Mouse (Mus musculus): ENCODE measurements around the gene Triap1. TPM values are rescaled to one million over a fixed set of nuclear protein-coding genes. Genes with fewer than 3 reads are reported as not detected.
A peak's percentile ranks its signal among the peaks of the same experiment; 100 is the strongest.
"Not testable (repeated sequence)": the region's sequence is repeated elsewhere in the genome, so short reads cannot be mapped to it uniquely, and the experiment has no call there.

Triap1 gene
- 43.8 and 45.9 TPM in 2 replicates for polyA plus RNA-seq (2016; fragmentation: Nextera tagmentation; extraction: Ambion mirVana)

DNA sequence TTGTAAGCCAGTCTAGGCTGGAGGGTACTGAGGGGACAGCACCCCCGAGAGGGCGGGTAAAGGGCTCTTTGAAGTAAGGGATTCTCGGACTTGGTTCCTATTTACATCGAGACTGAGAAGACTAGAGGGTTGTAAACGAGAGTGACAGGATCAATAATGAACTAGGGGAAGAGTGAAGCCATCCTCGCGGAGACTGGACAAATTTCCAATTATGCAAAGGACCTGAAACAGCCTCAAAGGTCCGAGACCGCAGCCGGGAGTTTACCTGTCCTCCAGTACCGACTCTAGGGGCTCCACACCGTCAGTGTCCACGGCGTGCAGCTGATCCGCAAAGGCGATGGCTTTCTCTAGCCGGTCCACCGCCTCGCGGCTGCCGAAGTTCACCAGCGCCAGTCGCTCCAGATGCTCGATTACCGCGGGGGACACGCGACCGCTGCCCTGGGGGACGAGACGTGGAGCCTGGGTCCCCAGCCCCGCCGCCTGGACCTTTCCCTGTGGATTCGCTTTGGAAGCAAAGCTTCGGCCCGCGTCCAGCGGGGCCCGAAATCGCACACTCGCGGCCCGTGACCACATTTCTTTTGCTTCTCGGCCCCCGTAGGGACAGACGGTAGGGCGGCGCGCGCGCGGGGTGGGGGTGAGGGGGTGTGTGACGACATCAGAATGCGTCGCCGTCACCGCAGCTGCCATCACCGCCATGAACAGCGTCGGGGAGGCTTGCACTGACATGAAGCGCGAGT, at the start of gene Triap1, which contains the start of gene Gatc:
Gene Triap1 (plus strand): TSS at position 649 of the 737 bp plus-strand sequence.
Gene Gatc (minus strand): TSS at position 602 of the 737 bp plus-strand sequence.
- peaks cover 48% of the 10 kb centered on the region for H3K4me1 ChIP-seq
- ATAC-seq = peak; percentile 90
- H3K4me3 ChIP-seq = peak within 1 kb of the TSS; percentile 91
- no peaks in the 10 kb centered on the region for H3K27me3 ChIP-seq (replicated peaks)
- peaks cover 66% of the 10 kb centered on the region for H3K36me3 ChIP-seq
- peak within 1 kb of the TSS; percentile 85 for H3K4me2 ChIP-seq
- no peaks in the 10 kb centered on the region for H3K9me3 ChIP-seq (replicated peaks)
- H3K27ac ChIP-seq = peak within 1 kb of the TSS; percentile 91
- peak within 1 kb of the TSS; percentile 93 for H3K9ac ChIP-seq
- WGBS (ENCODE audit: insufficient replicate concordance) = under 1% methylated on average over 62 of the region's 62 CpGs

DNA sequence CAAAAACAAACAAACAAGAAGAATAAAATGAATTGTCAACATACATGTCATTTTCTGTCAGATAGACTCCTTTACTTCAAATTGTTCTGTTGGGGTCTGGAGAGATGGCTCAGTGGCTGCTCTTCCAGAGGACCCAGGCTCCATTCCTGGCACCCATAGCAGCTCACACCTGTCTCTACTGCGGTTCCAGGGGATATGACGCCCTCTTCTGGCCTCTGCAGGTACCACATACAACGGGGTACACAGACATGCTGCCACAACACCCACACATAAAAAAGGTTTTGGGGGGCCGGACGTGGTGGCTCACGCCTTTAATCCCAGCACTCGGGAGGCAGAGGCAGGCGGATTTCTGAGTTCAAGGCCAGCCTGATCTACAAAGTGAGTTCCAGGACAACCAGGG, 46.9 kb upstream of the Triap1 start:
- H3K9me3 ChIP-seq (replicated peaks) = no peaks in the 10 kb centered on the region
- no peak for ATAC-seq
- peaks cover 94% of the 10 kb centered on the region for H3K36me3 ChIP-seq
- H3K4me1 ChIP-seq = peaks cover 40% of the 10 kb centered on the region
- no peak overlapping the region for H3K4me3 ChIP-seq
- no peak overlapping the region for H3K4me2 ChIP-seq
- no peak overlapping the region for H3K9ac ChIP-seq
- no peaks in the 10 kb centered on the region for H3K27me3 ChIP-seq (replicated peaks)
- no peak overlapping the region for H3K27ac ChIP-seq
- WGBS (ENCODE audit: insufficient replicate concordance) = 85% methylated on average over 8 of the region's 8 CpGs

DNA sequence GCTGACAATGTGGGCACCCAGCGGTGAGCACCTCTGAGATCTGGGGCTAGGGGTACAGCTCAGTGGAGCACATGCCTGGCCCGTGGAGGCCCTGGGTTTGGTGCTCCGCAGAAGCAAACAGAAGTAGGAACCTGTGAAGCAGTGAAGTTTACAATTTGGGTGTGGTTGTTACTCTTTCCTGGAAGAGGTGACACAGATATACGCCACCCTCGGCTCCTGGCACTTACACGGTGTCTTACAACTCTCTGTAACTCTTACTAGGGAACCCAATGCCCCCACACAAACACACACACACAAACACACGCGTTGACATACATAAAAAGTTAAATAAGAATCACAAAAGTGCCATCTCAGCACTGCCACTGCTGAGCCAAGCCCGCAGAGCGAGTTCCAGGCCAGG, 44.7 kb upstream of the Triap1 start:
- ATAC-seq = no peak
- H3K36me3 ChIP-seq = peaks cover 78% of the 10 kb centered on the region
- H3K4me3 ChIP-seq = peak overlapping the region; percentile 8; the same call in 1 of the 2 replicates
- H3K9ac ChIP-seq = peak overlapping the region; percentile 51
- peak overlapping the region; percentile 80 for H3K27ac ChIP-seq
- H3K27me3 ChIP-seq (replicated peaks) = no peaks in the 10 kb centered on the region
- peaks cover 50% of the 10 kb centered on the region for H3K4me1 ChIP-seq
- H3K4me2 ChIP-seq = peak overlapping the region; percentile 43
- 54% methylated on average over 10 of the region's 10 CpGs for WGBS (ENCODE audit: insufficient replicate concordance)
- no peaks in the 10 kb centered on the region for H3K9me3 ChIP-seq (replicated peaks)

DNA sequence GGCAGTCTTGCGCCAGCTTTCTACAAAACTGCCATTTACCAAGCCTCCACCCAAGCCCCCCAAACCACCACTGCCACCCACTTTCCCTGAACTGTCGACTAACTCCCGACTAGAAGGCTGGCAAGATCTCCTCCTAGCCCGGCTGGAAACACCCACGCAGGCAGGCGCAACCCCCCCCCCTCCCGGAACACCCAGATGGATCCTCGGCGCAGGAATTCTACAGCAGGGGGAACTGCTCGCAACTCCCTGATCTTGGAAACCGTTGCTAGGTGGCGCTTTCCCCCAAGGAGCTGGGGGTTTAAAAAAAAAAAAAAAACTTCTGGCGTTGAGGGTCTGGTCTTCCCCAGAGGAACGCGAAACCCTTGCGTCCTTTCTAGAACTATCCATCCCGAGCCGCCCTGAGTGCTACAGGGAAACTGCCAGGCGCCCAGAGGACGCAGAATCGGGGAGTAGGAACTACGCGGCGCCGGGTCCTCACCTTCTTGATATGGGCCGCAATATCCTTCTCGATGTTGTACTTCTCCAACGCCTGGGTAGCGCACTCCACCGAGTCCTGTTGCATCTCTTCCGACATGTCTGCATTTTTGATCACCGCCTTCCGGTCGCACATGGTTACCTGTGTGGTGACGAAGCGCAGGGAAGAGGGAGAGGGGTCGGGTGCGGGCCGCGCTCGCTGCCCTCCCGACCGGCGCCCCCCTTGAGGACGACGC, 40.8 kb upstream of the Triap1 start:
- H3K27ac ChIP-seq = peak overlapping the region; percentile 95
- peak overlapping the region; percentile 97 for H3K9ac ChIP-seq
- peaks cover 57% of the 10 kb centered on the region for H3K4me1 ChIP-seq
- peak; percentile 31; the same call in 1 of the 2 replicates for ATAC-seq
- WGBS (ENCODE audit: insufficient replicate concordance) = 2% methylated on average over 46 of the region's 46 CpGs
- no peaks in the 10 kb centered on the region for H3K27me3 ChIP-seq (replicated peaks)
- no peaks in the 10 kb centered on the region for H3K9me3 ChIP-seq (replicated peaks)
- H3K4me3 ChIP-seq = peak overlapping the region; percentile 89
- H3K4me2 ChIP-seq = peak overlapping the region; percentile 95
- H3K36me3 ChIP-seq = peaks cover 44% of the 10 kb centered on the region

DNA sequence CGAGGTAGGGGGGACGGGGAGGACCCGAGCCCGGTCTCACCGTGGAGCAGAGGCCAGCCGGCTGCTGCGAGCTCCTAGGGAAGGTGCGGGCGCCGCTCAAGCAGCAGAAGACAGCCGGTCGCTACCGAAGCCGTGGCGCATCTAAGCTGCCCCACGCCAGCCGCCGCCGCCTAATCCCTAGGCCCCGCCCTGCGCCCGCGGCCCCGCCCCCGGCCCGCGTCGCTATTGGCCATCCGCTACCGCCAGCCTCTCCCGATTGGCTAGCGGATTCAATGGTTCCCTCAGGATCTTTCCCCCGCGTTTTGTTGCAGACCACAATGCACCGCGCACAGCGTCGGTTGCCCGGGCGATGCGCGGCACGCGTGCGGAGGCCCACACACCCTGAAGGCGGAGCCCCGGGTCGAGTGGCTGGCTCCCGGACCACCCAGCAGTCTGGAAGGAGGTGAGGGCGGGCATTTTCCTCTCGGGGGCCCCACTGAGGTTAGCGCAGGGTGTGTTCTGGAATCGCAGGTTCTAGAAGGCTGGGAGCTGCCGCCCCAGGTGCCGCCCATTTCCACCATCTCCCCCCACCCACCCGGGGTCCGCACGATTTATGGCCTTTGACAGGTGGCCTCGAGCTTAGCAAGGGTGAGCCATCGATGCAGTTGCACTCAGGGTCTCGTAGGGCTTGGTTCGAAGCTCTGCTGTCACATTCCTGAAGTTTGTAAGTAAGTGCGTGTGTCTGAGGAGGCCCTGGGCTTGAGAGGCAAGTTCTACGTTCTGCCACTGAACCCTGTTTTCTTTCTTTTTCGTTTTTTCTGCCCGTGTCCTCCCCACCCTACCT, 40.0 kb upstream of the Triap1 start, which contains the start of gene Dynll1:
Gene Dynll1 (minus strand): TSS at position 208 of the 823 bp plus-strand sequence.
- Histone ChIP-seq H3K27me3 (replicated peaks) (no peaks in the 10 kb centered on the region), H3K36me3 (peaks cover 36% of the 10 kb centered on the region), H3K27ac (peak within 1 kb of the TSS; percentile 95), H3K4me1 (peaks cover 49% of the 10 kb centered on the region), H3K4me2 (peak within 1 kb of the TSS; percentile 95), H3K9ac (peak within 1 kb of the TSS; percentile 97), H3K9me3 (replicated peaks) (no peaks in the 10 kb centered on the region), H3K4me3 (peak within 1 kb of the TSS; percentile 89)
- peak; percentile 95 for ATAC-seq
- WGBS (ENCODE audit: insufficient replicate concordance) = 2% methylated on average over 63 of the region's 66 CpGs

DNA sequence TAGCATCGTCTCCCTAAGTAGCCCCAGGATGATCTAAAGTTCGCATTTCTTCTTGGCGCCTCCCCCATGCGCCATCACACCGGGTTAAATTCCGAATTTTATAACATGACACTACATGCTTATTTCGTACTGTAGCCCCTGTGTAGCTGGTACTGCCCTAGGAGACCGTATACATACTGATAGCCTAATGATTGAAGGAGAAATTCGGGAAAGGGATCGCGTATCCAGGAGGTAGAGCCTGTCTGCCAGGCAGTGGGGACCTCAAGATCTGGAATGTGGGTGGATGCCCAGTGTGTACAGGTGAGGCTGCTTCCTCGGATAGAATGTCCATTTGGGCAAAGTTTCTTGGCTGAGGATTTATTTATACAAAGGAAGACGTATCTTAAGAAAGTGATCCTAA, 39.4 kb upstream of the Triap1 start:
- H3K36me3 ChIP-seq = peaks cover 30% of the 10 kb centered on the region
- H3K9ac ChIP-seq = peak overlapping the region; percentile 78
- WGBS (ENCODE audit: insufficient replicate concordance) = 31% methylated on average over 13 of the region's 13 CpGs
- ATAC-seq = no peak
- H3K9me3 ChIP-seq (replicated peaks) = no peaks in the 10 kb centered on the region
- peaks cover 42% of the 10 kb centered on the region for H3K4me1 ChIP-seq
- H3K4me2 ChIP-seq = peak overlapping the region; percentile 95
- peak overlapping the region; percentile 89 for H3K27ac ChIP-seq
- no peaks in the 10 kb centered on the region for H3K27me3 ChIP-seq (replicated peaks)
- H3K4me3 ChIP-seq = peak overlapping the region; percentile 89

DNA sequence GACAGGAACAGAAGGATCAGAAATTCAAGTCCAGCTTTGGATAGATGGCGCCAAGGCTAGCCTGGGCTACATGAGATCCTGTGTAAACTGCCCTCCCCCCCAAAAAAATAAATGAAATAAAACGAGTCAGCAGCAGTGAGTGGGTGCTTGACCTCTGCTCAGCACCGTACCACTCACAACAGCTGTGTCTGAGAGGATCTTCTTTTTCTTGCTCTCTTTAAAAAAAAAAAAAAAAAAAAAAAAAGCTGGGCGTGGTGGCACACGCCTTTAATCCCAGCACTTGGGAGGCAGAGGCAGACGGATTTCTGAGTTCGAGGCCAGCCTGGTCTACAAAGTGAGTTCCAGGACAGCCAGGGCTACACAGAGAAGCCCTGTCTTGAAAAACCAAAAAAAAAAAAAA, 38.8 kb upstream of the Triap1 start:
- WGBS (ENCODE audit: insufficient replicate concordance) = 77% methylated on average over 3 of the region's 7 CpGs
- ATAC-seq = not testable (repeated sequence)
- H3K27ac ChIP-seq = peak overlapping the region; percentile 89

DNA sequence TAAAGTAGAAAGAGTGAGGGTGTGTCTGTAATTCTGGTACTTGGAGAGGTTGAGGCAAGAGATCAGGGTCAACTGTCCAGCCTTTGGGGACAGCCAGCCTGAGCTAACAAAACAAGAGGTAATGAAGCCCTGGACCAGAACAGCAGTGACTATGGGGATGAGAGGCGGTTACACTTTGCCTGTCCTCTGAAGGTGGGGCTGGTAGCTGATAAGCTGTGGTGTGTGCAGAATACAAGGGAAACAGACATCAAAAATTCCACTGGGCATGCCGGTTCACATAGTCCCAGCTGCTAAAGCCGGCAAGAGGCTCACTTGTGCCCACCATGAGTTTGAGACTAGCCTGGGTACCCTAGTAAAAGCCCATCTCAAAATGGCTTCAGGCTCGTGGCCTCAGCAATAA, 28.7 kb upstream of the Triap1 start:
- H3K4me1 ChIP-seq = peaks cover 42% of the 10 kb centered on the region
- WGBS (ENCODE audit: insufficient replicate concordance) = 32% methylated on average over 4 of the region's 4 CpGs
- H3K27ac ChIP-seq = peak overlapping the region; percentile 81
- no peak overlapping the region for H3K4me3 ChIP-seq
- no peaks in the 10 kb centered on the region for H3K9me3 ChIP-seq (replicated peaks)
- peak overlapping the region; percentile 40; the same call in 1 of the 2 replicates for H3K9ac ChIP-seq
- no peaks in the 10 kb centered on the region for H3K36me3 ChIP-seq
- ATAC-seq = peak; percentile 83
- peak overlapping the region; percentile 59 for H3K4me2 ChIP-seq
- H3K27me3 ChIP-seq (replicated peaks) = no peaks in the 10 kb centered on the region

More for the DNA sequence above, 38.8 kb upstream of the Triap1 start:
- H3K36me3 ChIP-seq = peaks cover 24% of the 10 kb centered on the region
- not testable (repeated sequence) for H3K9me3 ChIP-seq (replicated peaks); H3K27me3 ChIP-seq (replicated peaks)
- H3K9ac ChIP-seq = peak overlapping the region; percentile 78
- H3K4me2 ChIP-seq = peak overlapping the region; percentile 95
- peaks cover 37% of the 10 kb centered on the region for H3K4me1 ChIP-seq
- peak overlapping the region; percentile 89 for H3K4me3 ChIP-seq

DNA sequence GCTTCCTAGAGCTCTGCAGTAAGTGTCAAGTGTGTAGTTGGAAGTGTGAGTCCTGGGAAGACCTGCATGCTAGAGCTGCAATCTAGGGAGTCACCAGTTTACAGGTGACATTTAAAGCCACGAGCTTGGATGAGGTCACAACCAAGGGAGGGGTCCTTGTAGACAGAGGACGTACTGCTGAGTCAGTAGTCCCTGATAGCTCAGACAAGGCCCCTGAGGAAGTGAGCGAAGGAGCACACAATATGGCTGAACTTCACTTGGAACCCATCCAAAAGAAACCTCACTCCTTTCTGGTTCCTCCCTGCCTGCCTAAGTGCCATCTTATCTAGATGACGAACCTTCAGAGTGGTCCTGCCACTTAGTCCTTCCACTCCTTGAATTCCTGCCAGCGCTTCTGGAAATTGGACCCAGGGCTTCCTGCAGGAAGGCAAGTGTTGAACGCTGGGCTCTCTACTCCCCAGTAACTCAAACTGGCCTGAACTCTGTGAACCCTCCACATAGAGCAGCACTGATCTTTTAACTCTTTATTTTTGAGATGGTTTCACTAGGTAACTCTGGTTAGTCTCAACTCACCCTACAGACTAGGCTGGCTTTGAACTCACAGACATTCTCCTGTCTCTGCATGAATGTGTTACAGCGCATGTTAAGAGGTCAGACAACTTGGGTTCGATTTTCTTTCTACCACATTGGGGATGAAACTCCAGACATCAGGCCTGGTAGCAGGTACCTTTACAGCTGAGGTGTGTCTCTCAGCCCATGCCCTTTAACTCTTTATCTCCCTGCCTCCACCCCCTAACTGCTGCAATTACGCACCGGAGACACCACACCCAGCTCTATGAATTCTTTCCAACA, 28.0 kb upstream of the Triap1 start:
- H3K4me1 ChIP-seq = peaks cover 49% of the 10 kb centered on the region
- H3K9me3 ChIP-seq (replicated peaks) = no peaks in the 10 kb centered on the region
- H3K4me2 ChIP-seq = peak overlapping the region; percentile 59
- no peaks in the 10 kb centered on the region for H3K27me3 ChIP-seq (replicated peaks)
- peak; percentile 79 for ATAC-seq
- no peaks in the 10 kb centered on the region for H3K36me3 ChIP-seq
- H3K9ac ChIP-seq = peak overlapping the region; percentile 40; the same call in 1 of the 2 replicates
- peak overlapping the region; percentile 81 for H3K27ac ChIP-seq
- no peak overlapping the region for H3K4me3 ChIP-seq
- WGBS (ENCODE audit: insufficient replicate concordance) = 37% methylated on average over 10 of the region's 10 CpGs

DNA sequence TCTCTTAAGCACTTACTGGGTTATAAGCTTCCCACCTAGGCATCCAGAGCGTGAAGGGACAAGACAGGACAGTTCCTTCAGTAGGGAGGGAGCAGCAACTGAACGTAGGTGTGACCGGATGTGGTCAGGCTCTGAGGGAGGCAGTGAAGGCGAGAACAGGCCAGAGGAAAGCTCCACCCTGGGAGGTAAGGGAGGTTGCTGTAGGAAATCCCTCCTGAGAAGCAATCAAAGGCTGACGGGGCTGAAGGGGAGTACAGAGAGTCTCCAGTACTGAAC, 27.4 kb upstream of the Triap1 start:
- ATAC-seq = no peak; the same call in 1 of the 2 replicates
- H3K4me1 ChIP-seq = peaks cover 55% of the 10 kb centered on the region
- H3K9me3 ChIP-seq (replicated peaks) = no peaks in the 10 kb centered on the region
- peak overlapping the region; percentile 81 for H3K27ac ChIP-seq
- H3K4me2 ChIP-seq = peak overlapping the region; percentile 59
- no peaks in the 10 kb centered on the region for H3K36me3 ChIP-seq
- H3K4me3 ChIP-seq = no peak overlapping the region
- 16% methylated on average over 5 of the region's 5 CpGs for WGBS (ENCODE audit: insufficient replicate concordance)
- H3K27me3 ChIP-seq (replicated peaks) = no peaks in the 10 kb centered on the region
- peak overlapping the region; percentile 40; the same call in 1 of the 2 replicates for H3K9ac ChIP-seq
